Mouse (Mus musculus): ENCODE results near the gene Igfbp5. TPM values are rescaled to one million over a fixed set of nuclear protein-coding genes. Genes with fewer than 3 reads are reported as not detected.

Igfbp5 gene
- 2.0 and 2.2 TPM in 2 replicates for polyA plus RNA-seq (2015; fragmentation: Nextera tagmentation; extraction: Ambion mirVana)

GRCm38 (mm10) chr1:72874287-72875211, at the start of gene Igfbp5:
Gene Igfbp5 (minus strand): TSS chr1:72874884.
- 2% methylated on average over 38 of the region's 38 CpGs for whole genome bisulfite sequencing (ENCODE audit: insufficient replicate concordance)
- H3K36me3 ChIP-seq (replicated peaks), result no peaks in the 10 kb centered on the region
- no peak for ATAC-seq (ENCODE audit: insufficient read depth)
- H3K9ac ChIP-seq, result no peak within 1 kb of the TSS; the same call in 1 of the 2 replicates
- peaks cover 35% of the 10 kb centered on the region for H3K4me1 ChIP-seq (replicated peaks)
- no peak within 1 kb of the TSS for H3K27ac ChIP-seq (replicated peaks)
- H3K4me2 ChIP-seq, result peak within 1 kb of the TSS; percentile 47
- H3K27me3 ChIP-seq, result peaks cover 93% of the 10 kb centered on the region
- peak within 1 kb of the TSS; percentile 20 for H3K4me3 ChIP-seq (replicated peaks)
- no peaks in the 10 kb centered on the region for H3K9me3 ChIP-seq (replicated peaks)

GRCm38 (mm10) chr1:72914815-72915214, 40.1 kb upstream of the Igfbp5 start:
- Histone ChIP-seq H3K9me3 (replicated peaks) (no peaks in the 10 kb centered on the region), H3K9ac (no peak overlapping the region), H3K27ac (replicated peaks) (no peak overlapping the region), H3K4me2 (no peak overlapping the region), H3K4me3 (replicated peaks) (no peak overlapping the region), H3K36me3 (replicated peaks) (no peaks in the 10 kb centered on the region), H3K27me3 (no peaks in the 10 kb centered on the region), H3K4me1 (replicated peaks) (no peaks in the 10 kb centered on the region; the same call in 1 of the 2 replicates)
- ATAC-seq (ENCODE audit: insufficient read depth), result no peak
- WGBS (ENCODE audit: insufficient replicate concordance), result 33% methylated on average over 6 of the region's 6 CpGs

GRCm38 (mm10) chr1:72913073-72913472, 38.4 kb upstream of the Igfbp5 start:
- H3K9me3 ChIP-seq (replicated peaks), result no peaks in the 10 kb centered on the region

GRCm38 (mm10) chr1:72895821-72896220, 21.1 kb upstream of the Igfbp5 start:
- ATAC-seq (ENCODE audit: insufficient read depth), result no peak
- H3K4me1 ChIP-seq (replicated peaks), result no peaks in the 10 kb centered on the region
- H3K4me2 ChIP-seq, result no peak overlapping the region
- no peak overlapping the region for H3K9ac ChIP-seq
- H3K27ac ChIP-seq (replicated peaks), result no peak overlapping the region
- H3K27me3 ChIP-seq, result no peaks in the 10 kb centered on the region
- WGBS (ENCODE audit: insufficient replicate concordance), result 31% methylated on average over 2 of the region's 2 CpGs
- no peaks in the 10 kb centered on the region for H3K36me3 ChIP-seq (replicated peaks)
- H3K4me3 ChIP-seq (replicated peaks), result no peak overlapping the region
- no peaks in the 10 kb centered on the region for H3K9me3 ChIP-seq (replicated peaks)

More at GRCm38 (mm10) chr1:72913073-72913472, 38.4 kb upstream of the Igfbp5 start:
- WGBS (ENCODE audit: insufficient replicate concordance), result 58% methylated on average over 5 of the region's 5 CpGs
- no peaks in the 10 kb centered on the region for H3K36me3 ChIP-seq (replicated peaks)
- H3K4me3 ChIP-seq (replicated peaks), result no peak overlapping the region
- no peak for ATAC-seq (ENCODE audit: insufficient read depth)
- H3K9ac ChIP-seq, result no peak overlapping the region
- no peak overlapping the region for H3K4me2 ChIP-seq
- no peak overlapping the region for H3K27ac ChIP-seq (replicated peaks)
- no peaks in the 10 kb centered on the region for H3K27me3 ChIP-seq
- H3K4me1 ChIP-seq (replicated peaks), result no peaks in the 10 kb centered on the region; the same call in 1 of the 2 replicates

GRCm38 (mm10) chr1:72887910-72888309, 13.2 kb upstream of the Igfbp5 start:
- H3K4me3 ChIP-seq (replicated peaks), result no peak overlapping the region
- no peak overlapping the region for H3K9ac ChIP-seq
- H3K4me1 ChIP-seq (replicated peaks), result no peaks in the 10 kb centered on the region
- 21% methylated on average over 1 of the region's 1 CpGs for WGBS (ENCODE audit: insufficient replicate concordance)
- no peak overlapping the region for H3K4me2 ChIP-seq
- H3K9me3 ChIP-seq (replicated peaks), result no peaks in the 10 kb centered on the region
- no peak for ATAC-seq (ENCODE audit: insufficient read depth)
- no peaks in the 10 kb centered on the region for H3K27me3 ChIP-seq
- H3K27ac ChIP-seq (replicated peaks), result no peak overlapping the region
- no peaks in the 10 kb centered on the region for H3K36me3 ChIP-seq (replicated peaks)

- H3K27me3 ChIP-seq, result no peaks in the 10 kb centered on the region
- 62% methylated on average over 7 of the region's 7 CpGs for WGBS (ENCODE audit: insufficient replicate concordance)
- no peak overlapping the region for H3K27ac ChIP-seq (replicated peaks)
- ATAC-seq (ENCODE audit: insufficient read depth), result no peak
- H3K36me3 ChIP-seq (replicated peaks), result no peaks in the 10 kb centered on the region
- no peaks in the 10 kb centered on the region for H3K4me1 ChIP-seq (replicated peaks)
- no peak overlapping the region for H3K9ac ChIP-seq
- H3K9me3 ChIP-seq (replicated peaks), result no peaks in the 10 kb centered on the region
- no peak overlapping the region for H3K4me3 ChIP-seq (replicated peaks)
- no peak overlapping the region for H3K4me2 ChIP-seq
Observed at GRCm38 (mm10) chr1:72885819-72886169, 11.1 kb upstream of the Igfbp5 start.

GRCm38 (mm10) chr1:72885111-72885818, 10.6 kb upstream of the Igfbp5 start:
- no peaks in the 10 kb centered on the region for H3K36me3 ChIP-seq (replicated peaks)
- 64% methylated on average over 11 of the region's 11 CpGs for WGBS (ENCODE audit: insufficient replicate concordance)
- H3K9ac ChIP-seq, result no peak overlapping the region
- no peak overlapping the region for H3K4me2 ChIP-seq
- no peaks in the 10 kb centered on the region for H3K9me3 ChIP-seq (replicated peaks)
- no peaks in the 10 kb centered on the region for H3K27me3 ChIP-seq
- no peaks in the 10 kb centered on the region for H3K4me1 ChIP-seq (replicated peaks)
- no peak overlapping the region for H3K27ac ChIP-seq (replicated peaks)
- ATAC-seq (ENCODE audit: insufficient read depth), result no peak
- H3K4me3 ChIP-seq (replicated peaks), result no peak overlapping the region

GRCm38 (mm10) chr1:72879319-72879634, 4.6 kb upstream of the Igfbp5 start:
- Histone ChIP-seq H3K4me1 (replicated peaks) (peaks cover 4% of the 10 kb centered on the region; the same call in 1 of the 2 replicates), H3K36me3 (replicated peaks) (no peaks in the 10 kb centered on the region), H3K4me3 (replicated peaks) (no peak overlapping the region), H3K27ac (replicated peaks) (no peak overlapping the region), H3K4me2 (no peak overlapping the region), H3K27me3 (peaks cover 49% of the 10 kb centered on the region), H3K9ac (no peak overlapping the region), H3K9me3 (replicated peaks) (no peaks in the 10 kb centered on the region)
- 32% methylated on average over 4 of the region's 4 CpGs for WGBS (ENCODE audit: insufficient replicate concordance)
- no peak for ATAC-seq (ENCODE audit: insufficient read depth)

GRCm38 (mm10) chr1:72878473-72879318, 4.0 kb upstream of the Igfbp5 start:
- Histone ChIP-seq H3K27ac (replicated peaks) (no peak overlapping the region), H3K27me3 (peaks cover 55% of the 10 kb centered on the region), H3K4me3 (replicated peaks) (no peak overlapping the region), H3K36me3 (replicated peaks) (no peaks in the 10 kb centered on the region), H3K4me2 (no peak overlapping the region), H3K9me3 (replicated peaks) (no peaks in the 10 kb centered on the region), H3K9ac (no peak overlapping the region), H3K4me1 (replicated peaks) (peaks cover 10% of the 10 kb centered on the region)
- WGBS (ENCODE audit: insufficient replicate concordance), result 51% methylated on average over 25 of the region's 25 CpGs
- ATAC-seq (ENCODE audit: insufficient read depth), result no peak

GRCm38 (mm10) chr1:72877892-72878291, 3.2 kb upstream of the Igfbp5 start:
- Histone ChIP-seq H3K9me3 (replicated peaks) (no peaks in the 10 kb centered on the region), H3K27ac (replicated peaks) (no peak overlapping the region), H3K9ac (no peak overlapping the region), H3K36me3 (replicated peaks) (no peaks in the 10 kb centered on the region), H3K4me3 (replicated peaks) (no peak overlapping the region), H3K27me3 (peaks cover 63% of the 10 kb centered on the region), H3K4me1 (replicated peaks) (peaks cover 14% of the 10 kb centered on the region), H3K4me2 (no peak overlapping the region)
- ATAC-seq (ENCODE audit: insufficient read depth), result no peak
- WGBS (ENCODE audit: insufficient replicate concordance), result 4% methylated on average over 3 of the region's 3 CpGs

- Histone ChIP-seq H3K4me3 (replicated peaks) (no peak overlapping the region), H3K27ac (replicated peaks) (no peak overlapping the region), H3K27me3 (peaks cover 80% of the 10 kb centered on the region), H3K9me3 (replicated peaks) (no peaks in the 10 kb centered on the region), H3K36me3 (replicated peaks) (no peaks in the 10 kb centered on the region), H3K4me1 (replicated peaks) (peaks cover 24% of the 10 kb centered on the region), H3K4me2 (no peak overlapping the region), H3K9ac (no peak overlapping the region)
- 53% methylated on average over 3 of the region's 3 CpGs for WGBS (ENCODE audit: insufficient replicate concordance)
- ATAC-seq (ENCODE audit: insufficient read depth), result no peak
Observed at GRCm38 (mm10) chr1:72876111-72876510, 1.4 kb upstream of the Igfbp5 start.
